Mouse (Mus musculus): ENCODE measurements around the gene Sstr4. TPM values are rescaled to one million over a fixed set of nuclear protein-coding genes. Genes with fewer than 3 reads are reported as not detected.

Gene Sstr4
- polyA plus RNA-seq, 1 experiment from 2014 or later: 0.99 TPM

- H3K4me2 ChIP-seq: 0 out of 2 replicates have a peak overlapping the region, but pooled peaks have one; percentile 98
- WGBS: 48% methylated on average over 11 of the region's 11 CpGs
- H3K9me3 ChIP-seq: no peaks in the 10 kb centered on the region
- H3K9ac ChIP-seq (replicated peaks): no peak overlapping the region
- no peak overlapping the region for H3K27ac ChIP-seq
- H3K27me3 ChIP-seq: peaks cover 52% of the 10 kb centered on the region
- no peaks in the 10 kb centered on the region for H3K36me3 ChIP-seq
- ATAC-seq (ENCODE audit: insufficient number of reproducible peaks, insufficient read depth, low FRiP score, low TSS enrichment, low read depth): no peak
- H3K4me3 ChIP-seq (replicated peaks): no peak overlapping the region
- H3K4me1 ChIP-seq (replicated peaks): peaks cover 20% of the 10 kb centered on the region
Measured at GRCm38 (mm10) chr2:148397015-148397783, 2.1 kb downstream of the Sstr4 start.

- no peak overlapping the region for H3K27ac ChIP-seq
- peaks cover 52% of the 10 kb centered on the region for H3K27me3 ChIP-seq
- peaks cover 20% of the 10 kb centered on the region for H3K4me1 ChIP-seq (replicated peaks)
- H3K4me3 ChIP-seq (replicated peaks): no peak overlapping the region
- H3K9ac ChIP-seq (replicated peaks): no peak overlapping the region
- H3K36me3 ChIP-seq: no peaks in the 10 kb centered on the region
- no peak overlapping the region for H3K4me2 ChIP-seq
- no peak for ATAC-seq (ENCODE audit: insufficient number of reproducible peaks, insufficient read depth, low FRiP score, low TSS enrichment, low read depth)
- WGBS: 82% methylated on average over 1 of the region's 1 CpGs
- H3K9me3 ChIP-seq: no peaks in the 10 kb centered on the region
Measured at GRCm38 (mm10) chr2:148397784-148398100, 2.6 kb downstream of the Sstr4 start.

- Histone ChIP-seq H3K36me3 (no peaks in the 10 kb centered on the region), H3K4me2 (no peak overlapping the region), H3K27ac (no peak overlapping the region), H3K4me3 (replicated peaks) (no peak overlapping the region), H3K9me3 (no peaks in the 10 kb centered on the region), H3K9ac (replicated peaks) (no peak overlapping the region), H3K4me1 (replicated peaks) (peaks cover 20% of the 10 kb centered on the region), H3K27me3 (peaks cover 43% of the 10 kb centered on the region)
- WGBS: 90% methylated on average over 5 of the region's 5 CpGs
- ATAC-seq (ENCODE audit: insufficient number of reproducible peaks, insufficient read depth, low FRiP score, low TSS enrichment, low read depth): no peak
Measured at GRCm38 (mm10) chr2:148398901-148399685, 3.9 kb downstream of the Sstr4 start.

- WGBS: 83% methylated on average over 1 of the region's 1 CpGs
- Histone ChIP-seq H3K27me3 (peaks cover 40% of the 10 kb centered on the region), H3K36me3 (no peaks in the 10 kb centered on the region)
Measured at GRCm38 (mm10) chr2:148402227-148402626, 7.1 kb downstream of the Sstr4 start.

GRCm38 (mm10) chr2:148404906-148405305 lies 9.8 kb downstream of the Sstr4 start:
- ATAC-seq (ENCODE audit: insufficient number of reproducible peaks, insufficient read depth, low FRiP score, low TSS enrichment, low read depth): no peak
- Histone ChIP-seq H3K9me3 (no peaks in the 10 kb centered on the region), H3K27ac (no peak overlapping the region), H3K9ac (replicated peaks) (no peak overlapping the region), H3K27me3 (peaks cover 53% of the 10 kb centered on the region), H3K4me1 (replicated peaks) (peaks cover 27% of the 10 kb centered on the region), H3K4me2 (no peak overlapping the region), H3K36me3 (no peaks in the 10 kb centered on the region), H3K4me3 (replicated peaks) (no peak overlapping the region)
- WGBS: 80% methylated on average over 5 of the region's 5 CpGs

More at GRCm38 (mm10) chr2:148402227-148402626, 7.1 kb downstream of the Sstr4 start:
- no peak overlapping the region for H3K27ac ChIP-seq
- no peak overlapping the region for H3K9ac ChIP-seq (replicated peaks)
- H3K4me3 ChIP-seq (replicated peaks): no peak overlapping the region
- H3K9me3 ChIP-seq: no peaks in the 10 kb centered on the region
- H3K4me2 ChIP-seq: no peak overlapping the region
- peaks cover 18% of the 10 kb centered on the region for H3K4me1 ChIP-seq (replicated peaks)
- ATAC-seq (ENCODE audit: insufficient number of reproducible peaks, insufficient read depth, low FRiP score, low TSS enrichment, low read depth): no peak

- Histone ChIP-seq H3K36me3 (no peaks in the 10 kb centered on the region), H3K9me3 (no peaks in the 10 kb centered on the region), H3K4me1 (replicated peaks) (peaks cover 27% of the 10 kb centered on the region), H3K27ac (no peak overlapping the region), H3K4me3 (replicated peaks) (peak overlapping the region; percentile 41), H3K9ac (replicated peaks) (no peak overlapping the region), H3K27me3 (peaks cover 53% of the 10 kb centered on the region), H3K4me2 (peak overlapping the region; percentile 72)
- 13% methylated on average over 34 of the region's 34 CpGs for WGBS
- no peak for ATAC-seq (ENCODE audit: insufficient number of reproducible peaks, insufficient read depth, low FRiP score, low TSS enrichment, low read depth)
Measured at GRCm38 (mm10) chr2:148406160-148406970, 11.2 kb downstream of the Sstr4 start.

- H3K4me1 ChIP-seq (replicated peaks): peaks cover 27% of the 10 kb centered on the region
- H3K9me3 ChIP-seq: no peaks in the 10 kb centered on the region
- peak overlapping the region; percentile 41 for H3K4me3 ChIP-seq (replicated peaks)
- 6% methylated on average over 55 of the region's 55 CpGs for WGBS
- no peaks in the 10 kb centered on the region for H3K36me3 ChIP-seq
- H3K27me3 ChIP-seq: peaks cover 50% of the 10 kb centered on the region
- no peak overlapping the region for H3K27ac ChIP-seq
- H3K9ac ChIP-seq (replicated peaks): peak overlapping the region; percentile 45; the same call in 1 of the 2 replicates
- ATAC-seq (ENCODE audit: insufficient number of reproducible peaks, insufficient read depth, low FRiP score, low TSS enrichment, low read depth): peak; percentile 17; the same call in 1 of the 2 replicates
- peak overlapping the region; percentile 72 for H3K4me2 ChIP-seq
Measured at GRCm38 (mm10) chr2:148406971-148407869, 12.1 kb downstream of the Sstr4 start.

- no peak within 1 kb of the TSS for H3K27ac ChIP-seq
- H3K27me3 ChIP-seq: peaks cover 50% of the 10 kb centered on the region
- H3K4me3 ChIP-seq (replicated peaks): peak within 1 kb of the TSS; percentile 41
- H3K9ac ChIP-seq (replicated peaks): peak within 1 kb of the TSS; percentile 45; the same call in 1 of the 2 replicates
- no peaks in the 10 kb centered on the region for H3K9me3 ChIP-seq
- no peaks in the 10 kb centered on the region for H3K36me3 ChIP-seq
- 2% methylated on average over 35 of the region's 35 CpGs for WGBS
- peak within 1 kb of the TSS; percentile 72 for H3K4me2 ChIP-seq
- peak; percentile 69 for ATAC-seq (ENCODE audit: insufficient number of reproducible peaks, insufficient read depth, low FRiP score, low TSS enrichment, low read depth)
- H3K4me1 ChIP-seq (replicated peaks): peaks cover 27% of the 10 kb centered on the region
Measured at GRCm38 (mm10) chr2:148407870-148408760, 13.0 kb downstream of the Sstr4 start, which contains the start of gene Thbd. TSS of gene Thbd (minus strand) at chr2:148408188.

GRCm38 (mm10) chr2:148408761-148409120 lies 13.6 kb downstream of the Sstr4 start:
- Histone ChIP-seq H3K4me2 (peak overlapping the region; percentile 72), H3K27ac (no peak overlapping the region), H3K4me1 (replicated peaks) (peaks cover 27% of the 10 kb centered on the region), H3K9me3 (no peaks in the 10 kb centered on the region), H3K9ac (replicated peaks) (0 out of 2 replicates have a peak overlapping the region, but pooled peaks have one; percentile 45), H3K4me3 (replicated peaks) (no peak overlapping the region), H3K36me3 (no peaks in the 10 kb centered on the region), H3K27me3 (peaks cover 50% of the 10 kb centered on the region)
- 26% methylated on average over 6 of the region's 6 CpGs for WGBS
- no peak for ATAC-seq (ENCODE audit: insufficient number of reproducible peaks, insufficient read depth, low FRiP score, low TSS enrichment, low read depth)

Data from limb, embryonic 12.5 days (tissue).